Mouse (Mus musculus) retina, postnatal 1 day (tissue): ENCODE data around the gene Kdm5d.
A peak's percentile ranks its signal among the peaks of the same experiment; 100 is the strongest.

ENCODE experiments used
- DNase-seq: peaks from one replicate; pipeline ENCODE4 v3.0.0-alpha.2; 2012

The Kdm5d gene

DNA sequence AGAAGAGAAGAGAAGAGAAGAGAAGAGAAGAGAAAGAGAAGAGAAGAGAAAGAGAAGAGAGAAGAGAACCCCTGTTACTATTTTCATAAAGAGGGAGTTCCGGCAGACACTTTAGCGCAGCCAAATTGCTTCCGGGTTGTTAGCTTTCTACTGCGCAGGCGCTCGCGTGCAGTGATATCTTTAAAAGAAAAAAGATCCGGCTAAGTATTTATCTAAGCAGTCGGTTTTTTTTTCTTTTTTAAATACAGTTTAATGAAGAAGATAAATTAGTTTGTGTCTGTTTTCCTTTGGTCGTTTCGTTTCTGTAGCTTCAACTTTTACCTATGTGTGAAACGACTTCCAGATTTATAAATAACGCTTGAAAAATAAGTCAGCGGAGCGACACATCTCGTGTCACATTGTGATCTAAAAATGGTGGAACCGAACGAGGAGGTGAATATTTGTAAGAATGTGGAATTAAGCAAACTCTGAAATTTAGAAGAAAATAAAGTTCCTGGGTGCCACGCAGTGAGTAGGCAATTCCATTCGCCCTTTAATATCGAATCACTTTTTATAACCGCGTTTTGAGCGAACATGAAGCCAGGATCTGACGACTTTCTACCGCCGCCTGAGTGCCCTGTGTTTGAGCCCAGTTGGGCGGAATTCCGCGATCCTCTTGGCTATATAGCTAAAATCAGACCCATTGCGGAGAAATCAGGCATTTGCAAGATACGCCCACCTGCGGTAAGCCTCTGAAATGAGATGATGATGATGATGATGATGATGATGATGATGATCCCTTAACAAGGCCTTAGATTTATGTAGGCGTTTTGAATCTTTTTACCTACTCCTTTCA is at the start of gene Kdm5d:
Kdm5d (plus strand) TSS at position 396 of the 835 bp plus-strand sequence.
- peak; percentile 76 for DNase-seq

DNA sequence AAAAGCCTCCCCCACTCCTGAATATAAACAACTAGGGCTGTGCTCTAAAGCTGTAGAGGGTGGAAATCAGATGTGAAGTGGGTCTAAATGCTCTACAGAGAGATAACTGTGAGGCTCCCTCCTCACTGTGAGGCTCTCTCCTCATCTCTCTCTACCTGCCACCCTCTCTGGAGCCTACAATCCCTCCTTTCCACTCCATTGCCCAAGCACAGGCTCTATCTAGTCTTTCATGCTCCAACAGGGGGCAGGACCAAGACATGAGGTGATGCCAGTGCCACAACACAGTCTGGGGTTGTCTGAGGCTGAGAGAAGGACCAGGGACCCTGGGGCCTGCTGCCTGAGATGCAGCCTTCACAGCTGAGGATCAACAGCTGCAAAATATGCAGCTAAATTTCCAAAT is 25.2 kb upstream of the Kdm5d start:
- no peak for DNase-seq

DNA sequence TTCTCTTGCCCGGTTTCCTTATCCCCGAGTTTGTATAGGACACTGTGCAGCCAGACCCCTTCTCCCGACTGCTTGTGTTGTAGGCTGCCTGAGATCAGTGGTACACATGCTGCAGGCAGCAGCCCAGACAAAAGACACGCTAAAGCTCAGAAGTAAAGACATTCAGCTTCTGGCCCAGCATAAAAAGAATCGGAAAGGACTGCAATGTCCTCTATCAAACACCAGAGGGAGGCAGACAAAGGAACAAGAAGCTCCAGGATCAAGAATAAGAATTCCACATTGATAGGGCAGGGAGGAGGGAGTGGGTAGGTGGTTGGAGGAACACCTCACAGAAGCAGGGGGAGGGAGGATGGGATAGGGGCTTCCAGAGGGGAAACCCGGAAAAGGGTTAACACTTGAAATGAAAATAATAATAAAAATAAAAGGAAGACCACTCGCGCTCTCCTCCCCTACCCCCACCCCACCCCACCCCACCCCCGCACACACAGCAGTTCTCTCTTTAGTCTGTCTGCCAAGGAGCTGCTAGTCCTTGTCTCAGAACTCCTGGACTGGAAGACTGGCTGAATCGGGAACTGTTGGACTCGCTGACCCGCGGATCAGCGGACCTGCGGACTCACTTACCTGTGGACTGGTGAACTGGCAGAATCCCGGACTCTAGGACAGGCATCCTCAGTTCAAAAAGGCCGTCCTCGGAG is 24.6 kb upstream of the Kdm5d start:
- DNase-seq: peak; percentile 50
